Mouse (Mus musculus): ENCODE measurements around the gene Cmtm7. TPM values are rescaled to one million over a fixed set of nuclear protein-coding genes. Genes with fewer than 3 reads are reported as not detected.

The Cmtm7 gene
- polyA plus RNA-seq, 1 experiment: 237 TPM

DNA sequence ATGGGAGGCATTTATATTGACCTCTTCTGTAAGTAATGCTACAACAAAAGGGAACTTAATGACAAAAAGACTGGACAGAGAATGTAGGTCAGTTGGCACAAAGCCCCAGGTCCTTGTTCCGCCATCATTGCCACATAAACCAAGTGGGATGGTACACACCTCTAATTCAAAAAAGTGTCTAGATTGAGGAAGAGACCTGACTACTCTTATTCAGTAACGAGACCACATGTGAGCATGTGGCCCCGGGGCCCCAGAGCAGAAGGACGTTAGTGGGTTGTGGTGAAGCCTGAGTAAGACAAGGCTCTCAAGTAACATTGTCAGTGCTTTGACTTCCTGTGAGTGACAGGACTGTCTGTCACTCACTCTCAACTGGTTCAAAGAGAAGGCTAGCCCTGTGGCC lies 11.4 kb downstream of the Cmtm7 start:
- no peak for TF ChIP-seq CTCF (IDR thresholded peaks at IDR 0.05; ENCODE audit: extremely low read depth, insufficient read depth, insufficient read length, insufficient replicate concordance)
- TF ChIP-seq POLR2A (IDR thresholded peaks at IDR 0.05; ENCODE audit: low read depth, low read length): no peak
- DNase-seq (ENCODE audit: low read depth in 1 of 2, low spot score in 2 of 2): peak in 1 of 2 experiments; percentile 23
- no peak overlapping the region; the same call in 1 of the 2 replicates for H3K27ac ChIP-seq (ENCODE audit: insufficient read depth, low read length)
- 29% methylated on average over 4 of the region's 4 CpGs for WGBS
- H3K4me1 ChIP-seq (ENCODE audit: control insufficient read depth, insufficient read depth, insufficient read length): peaks cover 12% of the 10 kb centered on the region
- H3K4me3 ChIP-seq (ENCODE audit: extremely low read depth, insufficient read depth, insufficient read length): no peak overlapping the region
- H3K27me3 ChIP-seq (ENCODE audit: control insufficient read depth, insufficient read depth, low read length): no peaks in the 10 kb centered on the region
- H3K36me3 ChIP-seq (ENCODE audit: control insufficient read depth, insufficient read depth, low read length): peaks cover 10% of the 10 kb centered on the region

DNA sequence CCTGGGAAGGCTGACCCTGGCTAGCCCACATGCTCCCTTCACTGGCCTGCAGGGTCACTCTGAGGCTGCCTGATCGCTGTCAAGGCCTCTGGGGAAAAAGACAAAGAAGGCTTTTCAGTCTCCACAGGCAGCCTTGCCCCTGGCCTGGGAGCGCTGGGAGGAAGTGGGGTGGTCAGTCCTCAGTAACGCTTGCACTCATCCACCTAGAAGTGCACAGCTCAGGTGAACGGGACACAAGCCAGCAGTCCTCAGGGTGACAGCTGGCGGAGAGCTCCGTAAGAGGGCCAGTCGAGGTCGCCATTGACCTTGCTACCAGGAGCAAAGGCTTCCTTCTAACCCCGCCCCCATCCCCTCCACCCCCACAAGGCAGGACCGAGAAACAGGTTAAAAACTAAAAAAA lies 13.6 kb downstream of the Cmtm7 start:
- peaks cover 10% of the 10 kb centered on the region for H3K36me3 ChIP-seq (ENCODE audit: control insufficient read depth, insufficient read depth, low read length)
- H3K27me3 ChIP-seq (ENCODE audit: control insufficient read depth, insufficient read depth, low read length): no peaks in the 10 kb centered on the region
- WGBS: 68% methylated on average over 10 of the region's 10 CpGs

DNA sequence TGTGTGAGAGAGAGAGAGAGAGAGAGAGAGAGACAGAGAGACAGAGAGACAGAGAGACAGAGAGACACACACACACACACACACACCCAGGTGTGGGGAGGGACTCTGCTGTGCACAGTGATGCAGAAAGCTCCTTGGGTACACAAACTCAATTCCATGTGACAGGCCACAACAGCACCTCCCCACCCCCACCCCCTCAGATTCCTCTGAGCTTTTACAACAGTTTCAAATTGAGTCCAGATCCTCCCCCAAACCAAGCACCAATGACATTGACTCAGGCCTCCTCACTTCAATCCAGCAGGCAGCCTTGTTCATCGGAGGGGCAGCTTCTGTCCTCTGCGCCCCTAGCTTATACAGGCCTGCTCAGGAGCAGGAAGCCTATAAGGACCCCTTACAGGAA lies 14.1 kb downstream of the Cmtm7 start:
- Histone ChIP-seq H3K4me1 (ENCODE audit: control insufficient read depth, insufficient read depth, insufficient read length) (peaks cover 6% of the 10 kb centered on the region; the same call in 1 of the 2 replicates), H3K27ac (ENCODE audit: insufficient read depth, low read length) (no peak overlapping the region), H3K36me3 (ENCODE audit: control insufficient read depth, insufficient read depth, low read length) (peaks cover 13% of the 10 kb centered on the region), H3K4me3 (ENCODE audit: extremely low read depth, insufficient read depth, insufficient read length) (no peak overlapping the region), H3K27me3 (ENCODE audit: control insufficient read depth, insufficient read depth, low read length) (no peaks in the 10 kb centered on the region)
- 79% methylated on average over 2 of the region's 2 CpGs for WGBS
- DNase-seq (ENCODE audit: low read depth in 1 of 2, low spot score in 2 of 2): no peak
- TF ChIP-seq POLR2A (IDR thresholded peaks at IDR 0.05; ENCODE audit: low read depth, low read length) (no peak), CTCF (IDR thresholded peaks at IDR 0.05; ENCODE audit: extremely low read depth, insufficient read depth, insufficient read length, insufficient replicate concordance) (no peak)

More for the DNA sequence above, 13.6 kb downstream of the Cmtm7 start:
- peaks cover 6% of the 10 kb centered on the region; the same call in 1 of the 2 replicates for H3K4me1 ChIP-seq (ENCODE audit: control insufficient read depth, insufficient read depth, insufficient read length)
- no peak overlapping the region for H3K27ac ChIP-seq (ENCODE audit: insufficient read depth, low read length)
- H3K4me3 ChIP-seq (ENCODE audit: extremely low read depth, insufficient read depth, insufficient read length): no peak overlapping the region
- no peak for DNase-seq (ENCODE audit: low read depth in 1 of 2, low spot score in 2 of 2)
- no peak for TF ChIP-seq CTCF (IDR thresholded peaks at IDR 0.05; ENCODE audit: extremely low read depth, insufficient read depth, insufficient read length, insufficient replicate concordance)
- no peak for TF ChIP-seq POLR2A (IDR thresholded peaks at IDR 0.05; ENCODE audit: low read depth, low read length)

DNA sequence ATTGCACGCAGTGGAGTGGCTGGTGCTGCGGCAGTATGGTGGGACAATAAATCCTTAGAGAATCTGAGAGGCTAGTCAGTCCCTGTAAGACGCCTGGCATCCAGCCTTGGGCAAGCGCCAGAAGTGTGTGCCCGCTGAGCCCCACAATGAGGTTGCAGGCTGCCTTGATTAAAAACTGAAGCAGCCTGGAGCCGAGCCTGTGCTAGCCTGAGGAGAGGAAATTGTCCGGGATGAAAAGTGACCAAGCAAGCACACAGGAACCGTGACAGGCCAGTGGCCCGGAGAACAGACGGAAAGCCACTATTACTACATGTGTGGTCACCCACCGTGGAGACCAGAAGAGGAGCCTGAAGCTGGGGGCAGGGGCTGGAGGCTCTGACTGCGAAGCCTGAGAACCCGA lies 14.6 kb downstream of the Cmtm7 start:
- Histone ChIP-seq H3K27ac (ENCODE audit: insufficient read depth, low read length) (no peak overlapping the region), H3K4me3 (ENCODE audit: extremely low read depth, insufficient read depth, insufficient read length) (no peak overlapping the region), H3K36me3 (ENCODE audit: control insufficient read depth, insufficient read depth, low read length) (peaks cover 12% of the 10 kb centered on the region), H3K4me1 (ENCODE audit: control insufficient read depth, insufficient read depth, insufficient read length) (peaks cover 6% of the 10 kb centered on the region; the same call in 1 of the 2 replicates), H3K27me3 (ENCODE audit: control insufficient read depth, insufficient read depth, low read length) (no peaks in the 10 kb centered on the region)
- 78% methylated on average over 13 of the region's 13 CpGs for WGBS
- no peak for TF ChIP-seq CTCF (IDR thresholded peaks at IDR 0.05; ENCODE audit: extremely low read depth, insufficient read depth, insufficient read length, insufficient replicate concordance)
- no peak for TF ChIP-seq POLR2A (IDR thresholded peaks at IDR 0.05; ENCODE audit: low read depth, low read length)
- DNase-seq (ENCODE audit: low read depth in 1 of 2, low spot score in 2 of 2): no peak

DNA sequence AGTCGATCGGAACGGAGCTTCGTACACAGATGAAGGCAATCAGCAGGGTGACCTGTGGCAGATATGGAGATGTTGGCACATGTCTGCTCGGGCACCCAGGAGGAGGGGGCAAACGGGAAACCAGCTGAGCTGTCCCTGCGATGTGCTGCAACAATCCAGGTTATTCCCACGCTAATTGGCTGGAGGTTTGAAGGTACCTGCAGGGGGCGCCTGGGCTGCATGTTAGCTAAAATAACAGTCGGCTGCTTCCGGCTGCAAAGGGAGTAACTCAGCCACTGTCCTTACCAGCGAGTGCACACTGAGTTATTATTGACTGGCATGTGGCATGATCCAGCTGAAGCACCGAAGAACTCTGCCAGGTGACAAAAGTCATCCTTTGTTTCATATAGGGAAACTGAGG lies 18.3 kb downstream of the Cmtm7 start:
- TF ChIP-seq CTCF (IDR thresholded peaks at IDR 0.05; ENCODE audit: extremely low read depth, insufficient read depth, insufficient read length, insufficient replicate concordance) (peak; percentile 41; the same call in 1 of the 2 replicates), POLR2A (IDR thresholded peaks at IDR 0.05; ENCODE audit: low read depth, low read length) (no peak)
- H3K36me3 ChIP-seq (ENCODE audit: control insufficient read depth, insufficient read depth, low read length): peaks cover 29% of the 10 kb centered on the region
- 69% methylated on average over 13 of the region's 13 CpGs for WGBS
- no peaks in the 10 kb centered on the region for H3K27me3 ChIP-seq (ENCODE audit: control insufficient read depth, insufficient read depth, low read length)
- H3K4me1 ChIP-seq (ENCODE audit: control insufficient read depth, insufficient read depth, insufficient read length): peaks cover 13% of the 10 kb centered on the region; the same call in 1 of the 2 replicates
- peak in 1 of 2 experiments; percentile 42 for DNase-seq (ENCODE audit: low read depth in 1 of 2, low spot score in 2 of 2)
- no peak overlapping the region for H3K4me3 ChIP-seq (ENCODE audit: extremely low read depth, insufficient read depth, insufficient read length)
- H3K27ac ChIP-seq (ENCODE audit: insufficient read depth, low read length): no peak overlapping the region

DNA sequence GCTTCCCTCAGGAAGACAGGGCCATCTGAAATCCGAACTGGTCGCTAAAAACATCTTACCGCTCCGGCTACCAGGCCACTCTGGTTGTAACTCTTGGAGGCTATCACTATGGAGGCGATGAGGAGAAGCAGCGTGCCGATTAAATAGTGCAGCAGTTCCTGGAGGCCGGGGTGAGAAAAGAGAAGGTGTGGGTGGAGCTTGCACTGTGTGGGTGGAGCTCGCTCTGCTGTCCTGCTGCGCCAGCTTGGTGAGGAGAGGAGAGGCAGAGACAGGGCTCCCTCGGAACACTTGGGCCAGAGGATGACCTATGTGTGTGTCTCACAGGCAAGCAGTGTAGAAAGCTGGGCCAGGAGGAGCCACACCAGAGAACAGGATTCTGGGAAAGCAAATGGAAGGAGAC lies 19.8 kb downstream of the Cmtm7 start:
- Histone ChIP-seq H3K27me3 (ENCODE audit: control insufficient read depth, insufficient read depth, low read length) (no peaks in the 10 kb centered on the region), H3K4me3 (ENCODE audit: extremely low read depth, insufficient read depth, insufficient read length) (no peak overlapping the region), H3K4me1 (ENCODE audit: control insufficient read depth, insufficient read depth, insufficient read length) (peaks cover 13% of the 10 kb centered on the region; the same call in 1 of the 2 replicates), H3K36me3 (ENCODE audit: control insufficient read depth, insufficient read depth, low read length) (peaks cover 28% of the 10 kb centered on the region), H3K27ac (ENCODE audit: insufficient read depth, low read length) (no peak overlapping the region)
- no peak for TF ChIP-seq POLR2A (IDR thresholded peaks at IDR 0.05; ENCODE audit: low read depth, low read length)
- TF ChIP-seq CTCF (IDR thresholded peaks at IDR 0.05; ENCODE audit: extremely low read depth, insufficient read depth, insufficient read length, insufficient replicate concordance): no peak
- 84% methylated on average over 11 of the region's 11 CpGs for WGBS
- no peak for DNase-seq (ENCODE audit: low read depth in 1 of 2, low spot score in 2 of 2)

DNA sequence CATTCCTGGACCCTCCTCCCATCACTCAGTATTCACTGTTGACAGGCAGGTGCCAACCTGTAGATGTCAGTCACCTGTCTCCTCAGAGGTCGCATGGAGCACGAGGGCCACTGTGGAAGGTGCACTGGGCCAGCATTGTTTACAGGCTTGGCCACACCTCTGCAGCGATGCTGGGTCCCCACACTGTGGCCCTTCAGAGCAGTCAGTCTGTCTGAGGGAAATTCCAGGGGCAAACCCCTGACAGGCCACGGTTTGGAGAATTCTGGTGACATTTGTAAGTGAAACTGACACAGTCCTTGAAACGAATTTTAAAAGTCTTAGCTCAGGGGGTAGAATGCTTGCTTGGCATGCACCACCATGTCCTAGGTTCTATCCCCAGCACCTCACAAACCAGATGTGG lies 21.3 kb downstream of the Cmtm7 start:
- 42% methylated on average over 5 of the region's 5 CpGs for WGBS
- no peaks in the 10 kb centered on the region for H3K27me3 ChIP-seq (ENCODE audit: control insufficient read depth, insufficient read depth, low read length)
- TF ChIP-seq CTCF (IDR thresholded peaks at IDR 0.05; ENCODE audit: extremely low read depth, insufficient read depth, insufficient read length, insufficient replicate concordance) (no peak), POLR2A (IDR thresholded peaks at IDR 0.05; ENCODE audit: low read depth, low read length) (no peak)
- no peak overlapping the region for H3K4me3 ChIP-seq (ENCODE audit: extremely low read depth, insufficient read depth, insufficient read length)
- H3K4me1 ChIP-seq (ENCODE audit: control insufficient read depth, insufficient read depth, insufficient read length): peaks cover 13% of the 10 kb centered on the region; the same call in 1 of the 2 replicates
- peak overlapping the region; percentile 56; the same call in 1 of the 2 replicates for H3K27ac ChIP-seq (ENCODE audit: insufficient read depth, low read length)
- peak in 1 of 2 experiments; percentile 35 for DNase-seq (ENCODE audit: low read depth in 1 of 2, low spot score in 2 of 2)
- H3K36me3 ChIP-seq (ENCODE audit: control insufficient read depth, insufficient read depth, low read length): peaks cover 31% of the 10 kb centered on the region
